Mouse (Mus musculus) heart, adult 2 months (tissue): ENCODE measurements around the gene Filip1l.

Experiments used
- CTCF ChIP-seq: fragments of 200-600 bp; IDR thresholded peaks from 2 replicates; pipeline ENCODE4 v1.8.1; 2022; ENCODE audit warnings: antibody characterized with exemption, mild to moderate bottlenecking, moderate library complexity
- EP300 ChIP-seq: fragments of 200-500 bp; IDR thresholded peaks from 2 replicates; pipeline ENCODE4 v1.6.1; 2011; ENCODE audit warnings: low read depth, low read length, control low read depth; ENCODE audit not compliant: insufficient read depth

GRCm38 (mm10) chr16:57423001-57423800 lies 70.3 kb downstream of the Filip1l start:
- TF ChIP-seq CTCF (no peak), EP300 (no peak)
